27 mouse cellular contexts compared by ENCODE assay signal in the genomic region with DNA sequence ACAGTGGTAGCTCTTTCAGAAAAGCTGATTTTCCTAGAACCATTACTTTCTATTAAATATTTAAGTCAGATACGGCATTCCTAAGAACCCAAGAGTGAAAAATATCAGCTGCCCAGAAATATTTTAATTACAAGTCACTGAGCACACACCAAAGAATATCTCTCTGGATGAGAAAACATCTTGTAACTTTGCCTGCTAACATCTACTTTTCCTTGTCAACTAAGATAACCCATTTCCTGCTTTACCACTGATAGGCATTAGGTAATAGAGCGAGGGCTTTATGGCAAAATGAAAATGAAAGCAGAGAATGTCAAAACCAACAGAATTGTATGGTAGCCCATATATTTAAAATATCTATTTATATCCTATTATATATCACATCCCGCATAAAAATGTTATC.
"Had no signal": no experiment of that assay in that cellular context is flagged by ENCODE, and none has a peak within 500 bp of the region (broad histone marks: within the 10 kb centered on the region; RNA-seq: fewer than 3 reads in every experiment).

No protein-coding gene starts in this region.

- H3K27ac ChIP-seq: limb, embryonic 10.5 days; limb, embryonic 12.5 days; limb, embryonic 13.5 days; limb, embryonic 15.5 days; liver, embryonic 12.5 days; liver, embryonic 13.5 days; liver, embryonic 14.5 days; liver, embryonic 15.5 days; lung, embryonic 15.5 days; macrophage; midbrain, embryonic 10.5 days; midbrain, embryonic 12.5 days; midbrain, embryonic 13.5 days; midbrain, embryonic 15.5 days; neural tube, embryonic 12.5 days had no signal

- H3K9me3 ChIP-seq: limb, embryonic 10.5 days; limb, embryonic 12.5 days; limb, embryonic 13.5 days; limb, embryonic 15.5 days; liver, embryonic 12.5 days; liver, embryonic 13.5 days; liver, embryonic 15.5 days; lung, embryonic 15.5 days; megakaryocyte, embryonic 14.5 days; midbrain, embryonic 10.5 days; midbrain, embryonic 12.5 days; midbrain, embryonic 13.5 days; midbrain, embryonic 15.5 days; neural tube, embryonic 12.5 days had no signal

- H3K9ac ChIP-seq: limb, embryonic 12.5 days; limb, embryonic 13.5 days; limb, embryonic 15.5 days; liver, embryonic 12.5 days; liver, embryonic 13.5 days; liver, embryonic 14.5 days; liver, embryonic 15.5 days; liver, postnatal 0 days; lung, embryonic 14.5 days; lung, embryonic 15.5 days; midbrain, embryonic 12.5 days; midbrain, embryonic 13.5 days; midbrain, embryonic 15.5 days; neural tube, embryonic 12.5 days had no signal

- DNase-seq: liver; liver, embryonic 13.5 days; liver, postnatal 0 days; lung, adult 18-20 months; lung, adult 2 months; lung, embryonic 14.5 days; lung, postnatal 10 days; lung, postnatal 14 days; lung, postnatal 36 days; lung, postnatal 4 days; midbrain, embryonic 14.5 days had no signal

- H3K4me3 ChIP-seq: limb, embryonic 10.5 days; limb, embryonic 12.5 days; limb, embryonic 13.5 days; limb, embryonic 15.5 days; liver, embryonic 12.5 days; liver, embryonic 13.5 days; liver, embryonic 15.5 days; lung, embryonic 15.5 days; megakaryocyte, embryonic 14.5 days; midbrain, embryonic 10.5 days; midbrain, embryonic 12.5 days; midbrain, embryonic 13.5 days; midbrain, embryonic 15.5 days; myocyte; neural tube, embryonic 12.5 days had no signal

- H3K27me3 ChIP-seq: limb, embryonic 12.5 days; limb, embryonic 13.5 days; limb, embryonic 15.5 days; liver, embryonic 12.5 days; liver, embryonic 13.5 days; liver, embryonic 15.5 days; lung, embryonic 15.5 days; megakaryocyte, embryonic 14.5 days; midbrain, embryonic 12.5 days; midbrain, embryonic 13.5 days; midbrain, embryonic 15.5 days; neural tube, embryonic 12.5 days had no signal

- H3K36me3 ChIP-seq: limb, embryonic 10.5 days; limb, embryonic 12.5 days; limb, embryonic 13.5 days; limb, embryonic 15.5 days; liver, embryonic 12.5 days; liver, embryonic 13.5 days; liver, embryonic 15.5 days; lung, embryonic 15.5 days; midbrain, embryonic 10.5 days; midbrain, embryonic 12.5 days; midbrain, embryonic 13.5 days; midbrain, embryonic 15.5 days; neural tube, embryonic 12.5 days had no signal

- H3K4me1 ChIP-seq: limb, embryonic 10.5 days; limb, embryonic 12.5 days; limb, embryonic 13.5 days; limb, embryonic 15.5 days; liver, embryonic 12.5 days; liver, embryonic 13.5 days; liver, embryonic 15.5 days; lung, embryonic 15.5 days; megakaryocyte, embryonic 14.5 days; midbrain, embryonic 10.5 days; midbrain, embryonic 12.5 days; midbrain, embryonic 13.5 days; midbrain, embryonic 15.5 days; neural tube, embryonic 12.5 days had no signal
